Comparison of ENCODE assay signal across 18 mouse cellular contexts in genomic region chr16:22061555-22062160, GRCm38 (mm10). TPM values are rescaled to one million over a fixed set of nuclear protein-coding genes. Genes with fewer than 3 reads are reported as not detected.
DNase-seq lines count a peak whose midpoint lies in the region; ATAC-seq lines count a peak whose summit lies in the region.
"Had no signal": no experiment of that assay in that cellular context is flagged by ENCODE, and none has a peak within 500 bp of the region (broad histone marks: within the 10 kb centered on the region; RNA-seq: fewer than 3 reads in every experiment).

No protein-coding gene starts in this region.

- no peak overlapping the region for H3K27ac ChIP-seq in hindbrain, embryonic 12.5 days
- H3K27ac ChIP-seq: hindbrain, postnatal 0 days; limb, embryonic 10.5 days; midbrain, embryonic 15.5 days had no signal

- no peaks in the 10 kb centered on the region for H3K9me3 ChIP-seq in hindbrain, embryonic 12.5 days (replicated peaks)
- H3K9me3 ChIP-seq: limb, embryonic 10.5 days; midbrain, embryonic 15.5 days had no signal

- H3K4me3 ChIP-seq in hindbrain, embryonic 12.5 days: no peak overlapping the region
- H3K4me3 ChIP-seq: erythroblast, embryonic 14.5 days; limb, embryonic 10.5 days; midbrain, embryonic 15.5 days had no signal

- WGBS in hindbrain, embryonic 12.5 days: 88% methylated on average over 14 of the region's 14 CpGs

- H3K9ac ChIP-seq in hindbrain, embryonic 12.5 days: no peak overlapping the region
- H3K9ac ChIP-seq: midbrain, embryonic 15.5 days had no signal

- peaks cover 74% of the 10 kb centered on the region for H3K36me3 ChIP-seq in hindbrain, embryonic 12.5 days
- H3K36me3 ChIP-seq: midbrain, embryonic 15.5 days had no signal

- no peak overlapping the region for H3K4me2 ChIP-seq in hindbrain, embryonic 12.5 days (replicated peaks)
- H3K4me2 ChIP-seq: midbrain, embryonic 15.5 days had no signal

- peak; percentile 82 for DNase-seq in A20 (ENCODE audit: low read depth, low spot score)
- peak; percentile 45 for DNase-seq in CD4-positive, CD25-positive, alpha-beta regulatory T cell, adult 2 months (ENCODE audit: low read depth, low spot score)
- no peak for DNase-seq in embryo, embryonic 10 days (ENCODE audit: low spot score)
- no peak for DNase-seq in embryo, embryonic 11 days
- DNase-seq in kidney, postnatal 14 days: no peak
- DNase-seq: adrenal gland, postnatal 36 days; cerebellum, adult 9-10 months; layer of hippocampus, adult 9-11 months; lung, postnatal 10 days; right cerebral cortex, postnatal 4 days had no signal

- H3K4me1 ChIP-seq in hindbrain, embryonic 12.5 days: no peaks in the 10 kb centered on the region
- H3K4me1 ChIP-seq: limb, embryonic 10.5 days; midbrain, embryonic 15.5 days had no signal

- no peaks in the 10 kb centered on the region for H3K27me3 ChIP-seq in hindbrain, embryonic 12.5 days
- H3K27me3 ChIP-seq: midbrain, embryonic 15.5 days; Patski had no signal

- peak; percentile 43 for ATAC-seq in granulocyte monocyte progenitor cell, adult 5-6 weeks (replicated peaks; ENCODE audit: poor library complexity, severe bottlenecking)
- peak; percentile 24 for ATAC-seq in megakaryocyte progenitor cell, adult 5-6 weeks (replicated peaks; ENCODE audit: poor library complexity)
- no peak for ATAC-seq in hindbrain, embryonic 12.5 days (ENCODE audit: low FRiP score)
- ATAC-seq: hindbrain, postnatal 0 days; midbrain, embryonic 15.5 days; Patski had no signal

RNA-seq across cellular contexts. Expression of gene Senp2, which starts 52.4 kb away (rescaled TPM):
- 37.0 and 40.1 TPM in 2 replicates for total RNA-seq in granulocyte monocyte progenitor cell, adult 5-6 weeks (2014; fragmentation: Nextera tagmentation)
- total RNA-seq in granulocyte monocyte progenitor cell, adult 5-6 weeks (2017): 30.1 and 44.9 TPM in 2 replicates
- 48.1 and 48.9 TPM in 2 replicates for total RNA-seq in megakaryocyte progenitor cell, adult 5-6 weeks (2015)
- 42.4 and 42.8 TPM in 2 replicates for total RNA-seq in megakaryocyte progenitor cell, adult 5-6 weeks (2017)
- polyA plus RNA-seq in hindbrain, embryonic 12.5 days (2016; fragmentation: Nextera tagmentation; extraction: Ambion mirVana): 61.7 and 64.5 TPM in 2 replicates

Comparison
In these comparisons a context has a peak if more than half of its experiments do, and no peak if none do; other contexts are left out.
1. DNase-seq: peak in A20 (single experiment) and CD4-positive, CD25-positive, alpha-beta regulatory T cell, adult 2 months (single experiment); none in embryo, embryonic 10 days (single experiment), embryo, embryonic 11 days (single experiment) and kidney, postnatal 14 days (single experiment).